Mouse (Mus musculus) bone marrow, adult 2 months (tissue): ENCODE results near the gene Tnxb. TPM values are rescaled to one million over a fixed set of nuclear protein-coding genes. Genes with fewer than 3 reads are reported as not detected.

Experiments used
- H3K27ac ChIP-seq: fragments of 200-500 bp; 2 replicates; pipeline ENCODE4 v1.5.1; 2012; ENCODE audit warnings: low read depth, mild to moderate bottlenecking, control low read depth, inconsistent platforms, low read length; ENCODE audit not compliant: control insufficient read depth, poor library complexity, insufficient read depth
- H3K4me1 ChIP-seq: fragments of 200-500 bp; 2 replicates; pipeline ENCODE4 v1.6.1; 2011; ENCODE audit warnings: low read length; ENCODE audit not compliant: control insufficient read depth, insufficient read depth
- H3K4me3 ChIP-seq: fragments of 200-500 bp; replicated peaks from 2 replicates; pipeline ENCODE3; 2011; ENCODE audit warnings: mild to moderate bottlenecking, low read depth, low read length, control low read depth; ENCODE audit not compliant: control insufficient read depth
- CTCF ChIP-seq: fragments of 200-500 bp; IDR thresholded peaks from 2 replicates; pipeline ENCODE4 v1.5.1; 2011; ENCODE audit warnings: low read length, control low read depth; ENCODE audit not compliant: control insufficient read depth, insufficient read depth
- POLR2A ChIP-seq: fragments of 200-500 bp; IDR thresholded peaks from 2 replicates; pipeline ENCODE4 v1.6.1; 2011; ENCODE audit warnings: low read depth, mild to moderate bottlenecking, control low read depth, low read length, borderline replicate concordance; ENCODE audit not compliant: control insufficient read depth
- WGBS: fragments of 180-500 bp; shearing (Covaris S2); methylation state at CpG from one replicate; pipeline ENCODE4 v1.1.7; 2018; 5-methylcytosine and 5-hydroxymethylcytosine counted together
- polyA plus RNA-seq: library from polyadenylated mRNA; stranded (reverse); fragments of >200 nt; gene quantifications from 2 replicates; pipeline ENCODE4 v1.2.4, GENCODE M21; 2011; ENCODE audit warnings: low replicate concordance; ENCODE audit not compliant: missing spikeins, insufficient read depth, insufficient read length

The Tnxb gene
- polyA plus RNA-seq, 1 experiment, result 0.17 TPM

- Histone ChIP-seq H3K4me1 (no peaks in the 10 kb centered on the region), H3K4me3 (no peak overlapping the region), H3K27ac (no peak overlapping the region)
- 76% methylated on average over 8 of the region's 8 CpGs for whole genome bisulfite sequencing
- no peak for TF ChIP-seq POLR2A
Observed at GRCm38 (mm10) chr17:34683179-34683578, 12.8 kb downstream of the Tnxb start.

GRCm38 (mm10) chr17:34683686-34684220 lies 13.4 kb downstream of the Tnxb start:
- TF ChIP-seq POLR2A, result no peak
- no peak for TF ChIP-seq CTCF
- Histone ChIP-seq H3K4me3 (no peak overlapping the region), H3K27ac (no peak overlapping the region), H3K4me1 (no peaks in the 10 kb centered on the region)
- whole genome bisulfite sequencing, result 52% methylated on average over 10 of the region's 10 CpGs

- no peak overlapping the region for H3K27ac ChIP-seq
- 67% methylated on average over 9 of the region's 9 CpGs for WGBS
Observed at GRCm38 (mm10) chr17:34684253-34684893, 14.0 kb downstream of the Tnxb start.

GRCm38 (mm10) chr17:34685120-34686110 lies 15.1 kb downstream of the Tnxb start:
- TF ChIP-seq POLR2A, result no peak
- TF ChIP-seq CTCF, result no peak
- no peak overlapping the region for H3K4me3 ChIP-seq
- H3K4me1 ChIP-seq, result no peaks in the 10 kb centered on the region
- no peak overlapping the region for H3K27ac ChIP-seq
- WGBS, result 55% methylated on average over 28 of the region's 28 CpGs

More at GRCm38 (mm10) chr17:34684253-34684893, 14.0 kb downstream of the Tnxb start:
- Histone ChIP-seq H3K4me3 (no peak overlapping the region), H3K4me1 (no peaks in the 10 kb centered on the region)
- no peak for TF ChIP-seq CTCF
- TF ChIP-seq POLR2A, result no peak

- Histone ChIP-seq H3K27ac (no peak overlapping the region), H3K4me1 (no peaks in the 10 kb centered on the region), H3K4me3 (no peak overlapping the region)
- no peak for TF ChIP-seq CTCF
- no peak for TF ChIP-seq POLR2A
- 92% methylated on average over 7 of the region's 7 CpGs for WGBS
Observed at GRCm38 (mm10) chr17:34688889-34689288, 18.6 kb downstream of the Tnxb start.

GRCm38 (mm10) chr17:34690458-34690857 lies 20.1 kb downstream of the Tnxb start:
- TF ChIP-seq POLR2A, result no peak
- 62% methylated on average over 4 of the region's 4 CpGs for WGBS
- Histone ChIP-seq H3K27ac (no peak overlapping the region), H3K4me1 (no peaks in the 10 kb centered on the region), H3K4me3 (no peak overlapping the region)

GRCm38 (mm10) chr17:34692906-34693305 lies 22.6 kb downstream of the Tnxb start:
- WGBS, result 73% methylated on average over 7 of the region's 7 CpGs
- Histone ChIP-seq H3K27ac (no peak overlapping the region), H3K4me1 (no peaks in the 10 kb centered on the region), H3K4me3 (no peak overlapping the region)
- no peak for TF ChIP-seq POLR2A
- no peak for TF ChIP-seq CTCF
